Mouse (Mus musculus): Measurements from ENCODE around the gene Katnal1.

The Katnal1 gene

GRCm38 (mm10) chr5:148929116-148929449 lies at the start of gene Katnal1:
Gene Katnal1 (minus strand): TSS chr5:148929320.
- DNase-seq: no peak

- peak; percentile 59 for DNase-seq
Observed at GRCm38 (mm10) chr5:148978458-148979165, 49.5 kb upstream of the Katnal1 start.

GRCm38 (mm10) chr5:148977698-148978457 lies 48.8 kb upstream of the Katnal1 start:
- peak; percentile 72 for DNase-seq

- DNase-seq: peak; percentile 87
Observed at GRCm38 (mm10) chr5:148976876-148977275, 47.8 kb upstream of the Katnal1 start.

- DNase-seq: no peak
Observed at GRCm38 (mm10) chr5:148975035-148975434, 45.9 kb upstream of the Katnal1 start.

- DNase-seq: peak; percentile 55
Observed at GRCm38 (mm10) chr5:148973019-148973668, 44.0 kb upstream of the Katnal1 start.

GRCm38 (mm10) chr5:148972167-148972566 lies 43.0 kb upstream of the Katnal1 start:
- DNase-seq: no peak

- peak; percentile 64 for DNase-seq
Observed at GRCm38 (mm10) chr5:148969648-148970047, 40.5 kb upstream of the Katnal1 start.

- no peak for DNase-seq
Observed at GRCm38 (mm10) chr5:148968958-148969576, 39.9 kb upstream of the Katnal1 start.

GRCm38 (mm10) chr5:148968179-148968578 lies 39.1 kb upstream of the Katnal1 start:
- DNase-seq: peak; percentile 59

GRCm38 (mm10) chr5:148966395-148966794 lies 37.3 kb upstream of the Katnal1 start:
- DNase-seq: peak; percentile 37

GRCm38 (mm10) chr5:148965691-148966333 lies 36.7 kb upstream of the Katnal1 start:
- DNase-seq: peak; percentile 50

- DNase-seq: no peak
Observed at GRCm38 (mm10) chr5:148965089-148965591, 36.0 kb upstream of the Katnal1 start.

- no peak for DNase-seq
Observed at GRCm38 (mm10) chr5:148964251-148964650, 35.1 kb upstream of the Katnal1 start.

- peak; percentile 55 for DNase-seq
Observed at GRCm38 (mm10) chr5:148960211-148960610, 31.1 kb upstream of the Katnal1 start.

GRCm38 (mm10) chr5:148959068-148959990 lies 30.2 kb upstream of the Katnal1 start:
- DNase-seq: peak; percentile 88

GRCm38 (mm10) chr5:148958355-148958754 lies 29.2 kb upstream of the Katnal1 start:
- peak; percentile 80 for DNase-seq

GRCm38 (mm10) chr5:148956898-148957535 lies 27.9 kb upstream of the Katnal1 start:
- peak; percentile 54 for DNase-seq

GRCm38 (mm10) chr5:148956091-148956490 lies 27.0 kb upstream of the Katnal1 start:
- DNase-seq: no peak

- no peak for DNase-seq
Observed at GRCm38 (mm10) chr5:148955575-148955974, 26.5 kb upstream of the Katnal1 start.

Measured in thymus, postnatal 25 days (tissue).